Mouse (Mus musculus) MEL (cell line): ENCODE measurements around the gene Tshz2. TPM values are rescaled to one million over a fixed set of nuclear protein-coding genes. Genes with fewer than 3 reads are reported as not detected.

Source experiments
- DNase-seq: peaks from one replicate; pipeline ENCODE4 v3.0.0; 2011; ENCODE audit warnings: low read depth, low spot score
- H3K27ac ChIP-seq: 2 replicates; pipeline ENCODE4 v1.5.1; 2012; ENCODE audit warnings: low read depth, mild to moderate bottlenecking, control low read depth, low read length, moderate library complexity; ENCODE audit not compliant: control insufficient read depth
- H3K27me3 ChIP-seq, 2 experiments: fragments of 150-350 bp in 1 of 2; sonication (generic) in 1 of 2; 2 replicates each; pipeline ENCODE4 v1.6.1; 2012; ENCODE audit warnings: low read length in 2 of 2, mild to moderate bottlenecking in 2 of 2, improper control_type of control experiment in 1 of 2, moderate library complexity in 1 of 2; ENCODE audit not compliant: insufficient read depth in 2 of 2, control insufficient read depth in 1 of 2
- H3K36me3 ChIP-seq, 2 experiments: 2 replicates each; pipeline ENCODE4 v1.6.1; 2012 to 2014; ENCODE audit warnings: low read length in 2 of 2, improper control_type of control experiment in 1 of 2, inconsistent platforms in 1 of 2, mild to moderate bottlenecking in 1 of 2; ENCODE audit not compliant: insufficient read depth in 2 of 2, control insufficient read depth in 1 of 2
- H3K4me1 ChIP-seq, 2 experiments: fragments of 150-350 bp in 1 of 2; sonication (generic) in 1 of 2; 2 replicates each; pipeline ENCODE4 v1.6.1; 2012; ENCODE audit warnings: low read length in 2 of 2, improper control_type of control experiment in 1 of 2, mild to moderate bottlenecking in 1 of 2; ENCODE audit not compliant: insufficient read depth in 2 of 2, control insufficient read depth in 1 of 2
- H3K4me3 ChIP-seq, 2 experiments: fragments of 150-350 bp in 1 of 2; sonication (generic) in 1 of 2; 2 replicates each; pipeline ENCODE4 v1.5.1; 2012; ENCODE audit warnings: low read depth in 2 of 2, low read length in 2 of 2, mild to moderate bottlenecking in 2 of 2, moderate library complexity in 2 of 2, control low read depth in 1 of 2, improper control_type of control experiment in 1 of 2; ENCODE audit not compliant: control insufficient read depth in 1 of 2, insufficient read depth in 1 of 2
- H3K79me2 ChIP-seq: 2 replicates; pipeline ENCODE4 v1.6.1; 2012; ENCODE audit warnings: mild to moderate bottlenecking, low read length, moderate library complexity; ENCODE audit not compliant: control insufficient read depth, poor library complexity, insufficient read depth
- H3K9ac ChIP-seq: 2 replicates; pipeline ENCODE4 v1.6.1; 2012; ENCODE audit warnings: low read depth, mild to moderate bottlenecking, control low read depth, low read length, moderate library complexity; ENCODE audit not compliant: control insufficient read depth, poor library complexity, severe bottlenecking
- H3K9me3 ChIP-seq: fragments of 150-350 bp; sonication (generic); replicated peaks from 2 replicates; pipeline ENCODE4 v1.6.1; 2012; ENCODE audit warnings: mild to moderate bottlenecking, low read length, improper control_type of control experiment, moderate library complexity; ENCODE audit not compliant: insufficient read depth
- BHLHE40 ChIP-seq: IDR thresholded peaks from 2 replicates; pipeline ENCODE4 v1.6.1; 2012; ENCODE audit warnings: low read depth, mild to moderate bottlenecking, inconsistent platforms, low read length, improper control_type of control experiment, borderline replicate concordance
- CHD1 ChIP-seq: IDR thresholded peaks from 2 replicates; pipeline ENCODE4 v1.6.1; 2012; ENCODE audit warnings: low read depth, mild to moderate bottlenecking, inconsistent platforms, low read length, improper control_type of control experiment
- CHD2 ChIP-seq: IDR thresholded peaks from 2 replicates; pipeline ENCODE4 v1.6.1; 2011; ENCODE audit warnings: low read length, improper control_type of control experiment
- CTCF ChIP-seq, 3 experiments: IDR thresholded peaks in 2 of 3; conservative IDR thresholded peaks in 1 of 3; 2 replicates each; pipeline ENCODE4 v1.5.1; 2011 to 2012; ENCODE audit warnings: low read length in 3 of 3, low read depth in 2 of 3, mild to moderate bottlenecking in 2 of 3, improper control_type of control experiment in 1 of 3, inconsistent platforms in 1 of 3, mixed read lengths in 1 of 3, moderate library complexity in 1 of 3; ENCODE audit not compliant: control insufficient read depth in 1 of 3, insufficient read depth in 1 of 3, poor library complexity in 1 of 3, severe bottlenecking in 1 of 3
- ELF1 ChIP-seq: IDR thresholded peaks from 2 replicates; pipeline ENCODE4 v1.6.1; 2014; ENCODE audit warnings: low read depth, mild to moderate bottlenecking, inconsistent platforms, low read length, improper control_type of control experiment, moderate library complexity
- EP300 ChIP-seq, 2 experiments: IDR thresholded peaks; 2 replicates each; pipeline ENCODE4 v1.6.1; 2011; ENCODE audit warnings: improper control_type of control experiment in 2 of 2, low read length in 2 of 2, low read depth in 1 of 2, mild to moderate bottlenecking in 1 of 2
- ETS1 ChIP-seq: IDR thresholded peaks from 2 replicates; pipeline ENCODE4 v1.6.1; 2012; ENCODE audit warnings: low read depth, mild to moderate bottlenecking, inconsistent platforms, low read length, improper control_type of control experiment, moderate library complexity
- GABPA ChIP-seq: IDR thresholded peaks from 2 replicates; pipeline ENCODE4 v1.6.1; 2012; ENCODE audit warnings: low read depth, mild to moderate bottlenecking, inconsistent platforms, low read length, improper control_type of control experiment, moderate library complexity
- GATA1 ChIP-seq: IDR thresholded peaks from 2 replicates; pipeline ENCODE4 v1.6.1; 2011; ENCODE audit warnings: low read depth, low read length, improper control_type of control experiment
- JUND ChIP-seq: IDR thresholded peaks from 2 replicates; pipeline ENCODE4 v1.6.1; 2011; ENCODE audit warnings: low read depth, mild to moderate bottlenecking, improper control_type of control experiment, low read length
- MEF2A ChIP-seq: IDR thresholded peaks from 2 replicates; pipeline ENCODE4 v1.6.1; 2014; ENCODE audit warnings: low read depth, mild to moderate bottlenecking, inconsistent platforms, low read length, improper control_type of control experiment; ENCODE audit not compliant: poor library complexity, insufficient replicate concordance, severe bottlenecking; ENCODE audit errors: extremely low read depth
- MXI1 ChIP-seq: IDR thresholded peaks from 2 replicates; pipeline ENCODE4 v1.6.1; 2011; ENCODE audit warnings: mild to moderate bottlenecking, low read depth, low read length, improper control_type of control experiment
- MYB ChIP-seq: IDR thresholded peaks from 2 replicates; pipeline ENCODE4 v1.6.1; 2011; ENCODE audit warnings: mild to moderate bottlenecking, low read depth, low read length, improper control_type of control experiment
- MYC ChIP-seq: IDR thresholded peaks from 2 replicates; pipeline ENCODE4 v1.6.1; 2011; ENCODE audit warnings: low read depth, mild to moderate bottlenecking, low read length, improper control_type of control experiment, moderate library complexity
- NELFE ChIP-seq: IDR thresholded peaks from 2 replicates; pipeline ENCODE4 v1.6.1; 2011; ENCODE audit warnings: low read depth, low read length, improper control_type of control experiment
- NRF1 ChIP-seq: IDR thresholded peaks from 2 replicates; pipeline ENCODE4 v1.6.1; 2014; ENCODE audit warnings: low read depth, mild to moderate bottlenecking, inconsistent platforms, low read length, improper control_type of control experiment, moderate library complexity; ENCODE audit not compliant: poor library complexity, insufficient read depth, severe bottlenecking
- POLR2AphosphoS2 ChIP-seq: IDR thresholded peaks from 2 replicates; pipeline ENCODE4 v1.6.1; 2011; ENCODE audit warnings: low read length, improper control_type of control experiment
- RAD21 ChIP-seq: IDR thresholded peaks from 2 replicates; pipeline ENCODE4 v1.6.1; 2011; ENCODE audit warnings: mild to moderate bottlenecking, low read depth, low read length, improper control_type of control experiment
- RCOR1 ChIP-seq: IDR thresholded peaks from 2 replicates; pipeline ENCODE4 v1.6.1; 2012; ENCODE audit warnings: low read depth, mild to moderate bottlenecking, inconsistent platforms, low read length, improper control_type of control experiment
- SMC3 ChIP-seq: IDR thresholded peaks from 2 replicates; pipeline ENCODE4 v1.6.1; 2011; ENCODE audit warnings: low read depth, low read length, improper control_type of control experiment
- TAL1 ChIP-seq: IDR thresholded peaks from 2 replicates; pipeline ENCODE4 v1.6.1; 2012; ENCODE audit warnings: mild to moderate bottlenecking, inconsistent platforms, low read length, moderate library complexity, mixed read lengths
- TBP ChIP-seq: IDR thresholded peaks from 2 replicates; pipeline ENCODE4 v1.8.0; 2011; ENCODE audit warnings: low read depth, low read length, improper control_type of control experiment
- TCF12 ChIP-seq: IDR thresholded peaks from 2 replicates; pipeline ENCODE4 v1.6.1; 2014; ENCODE audit warnings: low read depth, mild to moderate bottlenecking, inconsistent platforms, low read length, improper control_type of control experiment, moderate library complexity
- UBTF ChIP-seq: IDR thresholded peaks from 2 replicates; pipeline ENCODE4 v1.6.1; 2012; ENCODE audit warnings: low read depth, mild to moderate bottlenecking, inconsistent platforms, low read length, improper control_type of control experiment, moderate library complexity, borderline replicate concordance; ENCODE audit not compliant: insufficient read depth
- USF1 ChIP-seq: IDR thresholded peaks from 2 replicates; pipeline ENCODE4 v1.6.1; 2014; ENCODE audit warnings: low read depth, mild to moderate bottlenecking, inconsistent platforms, low read length, improper control_type of control experiment, moderate library complexity
- ZNF384 ChIP-seq: IDR thresholded peaks from 2 replicates; pipeline ENCODE4 v1.6.1; 2012; ENCODE audit warnings: low read depth, mild to moderate bottlenecking, inconsistent platforms, low read length, improper control_type of control experiment
- polyA plus RNA-seq, 2 experiments: library from polyadenylated mRNA; stranded (reverse) in 1 of 2; unstranded in 1 of 2; fragments of >175 nt in 1 of 2; fragments of >200 nt in 1 of 2; gene quantifications; 2 replicates each; pipeline versions ENCODE4 v1.2.1 to v1.2.4; 2012; ENCODE audit warnings: low replicate concordance in 2 of 2, low read depth in 1 of 2; ENCODE audit not compliant: insufficient read length in 2 of 2, insufficient read depth in 1 of 2, missing spikeins in 1 of 2
- total RNA-seq: library from RNA; depleted of rRNA; stranded (reverse); fragments of 300-350 nt; gene quantifications from 2 replicates; pipeline ENCODE4 v1.2.3, GENCODE M21; 2012

Gene Tshz2
- total and polyA plus RNA-seq, 3 experiments: not detected

DNA sequence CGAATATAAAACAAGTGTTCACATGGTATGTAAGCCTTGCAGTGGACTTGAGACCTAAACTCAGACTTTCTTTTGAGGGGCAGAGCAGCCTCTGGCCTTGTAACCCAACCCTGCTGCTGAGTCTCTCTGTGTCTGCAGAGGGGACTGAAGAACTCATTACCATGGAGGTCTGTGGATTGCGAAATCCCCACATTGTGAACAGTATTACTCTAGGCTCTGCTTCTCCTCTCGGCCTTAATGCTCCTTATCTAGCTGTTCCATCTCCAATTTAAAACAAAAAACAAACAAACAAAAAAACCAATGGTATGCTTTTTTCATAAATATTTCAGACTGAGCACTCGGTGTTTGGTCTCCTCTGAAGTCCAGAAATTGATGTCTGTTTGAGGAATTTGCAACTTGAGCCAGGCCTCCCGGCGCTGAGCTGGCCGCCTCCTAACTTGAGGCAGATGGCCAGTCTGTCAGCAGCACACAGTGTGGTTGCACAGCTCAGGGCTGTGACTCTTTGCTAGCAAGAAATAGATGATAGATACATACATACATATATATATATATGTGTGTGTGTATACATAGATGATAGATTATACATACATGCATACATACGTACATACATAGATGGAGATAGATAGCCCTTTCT lies 291.5 kb downstream of the Tshz2 start (continued):
- TF ChIP-seq GATA1 (no peak), MYB (no peak)

DNA sequence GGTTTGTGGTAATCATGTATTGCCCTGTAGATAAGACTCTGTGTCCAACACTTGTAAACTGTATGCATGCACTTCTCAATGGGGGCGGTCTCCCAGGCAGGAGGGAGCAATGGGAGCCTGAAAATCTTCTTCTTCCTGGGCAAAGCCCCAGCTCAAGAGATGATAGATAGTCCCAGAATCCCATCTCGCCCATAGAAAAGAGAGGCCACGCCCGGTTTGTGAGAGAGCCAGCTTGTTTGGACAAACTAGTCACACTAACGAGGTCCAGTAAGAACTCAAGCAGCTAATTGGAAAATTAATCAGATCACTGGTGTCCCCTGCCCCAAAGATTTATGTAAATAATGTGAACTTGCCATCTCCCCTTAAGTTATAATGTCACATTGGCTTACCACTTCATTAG lies 292.7 kb downstream of the Tshz2 start:
- no peaks in the 10 kb centered on the region for H3K36me3 ChIP-seq
- TF ChIP-seq TBP: no peak
- no peak for TF ChIP-seq ELF1
- TF ChIP-seq MEF2A: no peak
- no peak for TF ChIP-seq USF1
- TF ChIP-seq RAD21: no peak
- TF ChIP-seq CHD2: no peak
- no peak for TF ChIP-seq MYB
- TF ChIP-seq GABPA: no peak
- no peak for TF ChIP-seq CHD1
- no peak for TF ChIP-seq EP300 (IDR thresholded peaks at IDR 0.05; ENCODE audit: low read depth in 1 of 2, low read length in 2 of 2)
- TF ChIP-seq TAL1: no peak
- TF ChIP-seq GATA1: no peak
- TF ChIP-seq ETS1: no peak
- no peak for TF ChIP-seq UBTF
- TF ChIP-seq RCOR1: no peak
- no peak for TF ChIP-seq JUND
- no peak for TF ChIP-seq SMC3
- TF ChIP-seq TCF12: no peak
- TF ChIP-seq, all 39 proteins: peak for 0
- DNase-seq: no peak
- Histone ChIP-seq H3K9ac (no peak overlapping the region), H3K79me2 (no peaks in the 10 kb centered on the region), H3K27me3 (no peaks in the 10 kb centered on the region), H3K27ac (no peak overlapping the region), H3K9me3 (no peaks in the 10 kb centered on the region), H3K4me1 (no peaks in the 10 kb centered on the region), H3K4me3 (no peak overlapping the region)

DNA sequence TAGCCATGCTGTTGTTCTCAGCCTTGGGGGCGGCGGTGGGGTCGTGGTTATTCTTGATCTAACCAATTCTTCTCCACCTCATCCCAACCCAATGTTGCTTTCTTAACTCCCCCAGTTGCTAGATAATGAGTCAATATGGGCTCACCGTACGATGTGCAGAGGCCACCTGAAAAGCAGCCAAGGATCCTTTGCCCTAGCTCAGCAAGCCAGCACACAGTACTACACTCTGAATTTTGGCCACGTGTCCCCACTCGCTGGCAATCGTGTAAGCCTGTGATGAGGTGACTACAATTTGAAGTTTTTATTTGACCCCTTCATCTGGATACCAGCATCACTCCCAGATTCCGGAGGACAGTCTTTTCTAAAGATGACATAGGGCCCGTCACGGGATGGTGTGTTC lies 293.2 kb downstream of the Tshz2 start:
- Histone ChIP-seq H3K4me1 (no peaks in the 10 kb centered on the region), H3K9ac (no peak overlapping the region), H3K27me3 (no peaks in the 10 kb centered on the region), H3K79me2 (no peaks in the 10 kb centered on the region), H3K9me3 (no peaks in the 10 kb centered on the region), H3K4me3 (no peak overlapping the region), H3K36me3 (no peaks in the 10 kb centered on the region), H3K27ac (no peak overlapping the region)
- DNase-seq: no peak
- TF ChIP-seq CTCF (IDR thresholded peaks at IDR 0.05 in 2 of 3, conservative IDR thresholded peaks at IDR 0.05 in 1 of 3; ENCODE audit: control insufficient read depth in 1 of 3, insufficient read depth in 1 of 3, low read depth in 2 of 3, low read length in 3 of 3, poor library complexity in 1 of 3, severe bottlenecking in 1 of 3): no peak
- no peak for TF ChIP-seq GATA1
- TF ChIP-seq RAD21: no peak
- no peak for TF ChIP-seq TBP
- no peak for TF ChIP-seq NRF1
- no peak for TF ChIP-seq TCF12
- TF ChIP-seq ETS1: no peak
- no peak for TF ChIP-seq MXI1
- TF ChIP-seq ZNF384: no peak
- TF ChIP-seq MEF2A: no peak
- TF ChIP-seq NELFE: no peak
- no peak for TF ChIP-seq POLR2AphosphoS2
- TF ChIP-seq MYB: no peak
- no peak for TF ChIP-seq BHLHE40
- no peak for TF ChIP-seq JUND
- TF ChIP-seq MYC: no peak
- TF ChIP-seq USF1: no peak
